Mouse (Mus musculus) limb, embryonic 12.5 days (tissue): ENCODE measurements at regions not wholly inside any gene's neighbourhood (a gene's known extent, or its start where the extent isn't known, plus 50 kb on each side); places are given as distances from the start of the nearest gene placed in this dataset.

Source experiments
- ATAC-seq: fragments of 200-750 bp; cut with Nextera tagmentation; 2 replicates; pipeline ENCODE4 v1.8.0; 2017; ENCODE audit warnings: low read depth, moderate TSS enrichment; ENCODE audit not compliant: insufficient number of reproducible peaks, insufficient read depth, low FRiP score, low TSS enrichment
- H3K27ac ChIP-seq: fragments of 300-500 bp; sonication (generic); 2 replicates; pipeline ENCODE4 v1.5.1; 2016; ENCODE audit warnings: mild to moderate bottlenecking, moderate library complexity
- H3K27me3 ChIP-seq: fragments of 300-500 bp; sonication (generic); 2 replicates; pipeline ENCODE4 v1.6.1; 2016; ENCODE audit warnings: mild to moderate bottlenecking, moderate library complexity
- H3K36me3 ChIP-seq: fragments of 300-500 bp; sonication (generic); 2 replicates; pipeline ENCODE4 v1.6.1; 2016; ENCODE audit warnings: mild to moderate bottlenecking, moderate library complexity
- H3K4me1 ChIP-seq: fragments of 300-500 bp; sonication (generic); replicated peaks from 2 replicates; pipeline ENCODE4 v1.6.1; 2016
- H3K4me2 ChIP-seq: fragments of 300-500 bp; sonication (generic); 2 replicates; pipeline ENCODE4 v1.6.1; 2016; ENCODE audit warnings: mild to moderate bottlenecking, moderate library complexity
- H3K4me3 ChIP-seq: fragments of 300-500 bp; sonication (generic); replicated peaks from 2 replicates; pipeline ENCODE4 v1.5.1; 2016; ENCODE audit warnings: mild to moderate bottlenecking
- H3K9ac ChIP-seq: fragments of 300-500 bp; sonication (generic); replicated peaks from 2 replicates; pipeline ENCODE4 v1.6.1; 2016; ENCODE audit warnings: mild to moderate bottlenecking, moderate library complexity
- H3K9me3 ChIP-seq: fragments of 300-500 bp; sonication (generic); 2 replicates; pipeline ENCODE4 v1.6.1; 2016; ENCODE audit warnings: mild to moderate bottlenecking, moderate library complexity
- whole genome bisulfite sequencing: fragments of 180-500 bp; shearing (Covaris S2); methylation state at CpG from one replicate; pipeline ENCODE4 v1.1.7; 2016; 5-methylcytosine and 5-hydroxymethylcytosine counted together
- microRNA counts: library from miRNA; unstranded; fragments of <30 nt; microRNA quantifications from one replicate; lab custom pipeline; 2017
- microRNA-seq: library from miRNA; unstranded; fragments of <30 nt; microRNA quantifications from one replicate; pipeline ENCODE4, GENCODE M21; 2017

- no peaks in the 10 kb centered on the region for H3K27me3 ChIP-seq
- no peak overlapping the region for H3K9ac ChIP-seq
- 0 out of 2 replicates have a peak, but pooled peaks cover 3% of the 10 kb centered on the region for H3K4me1 ChIP-seq
- no peak overlapping the region for H3K27ac ChIP-seq
- no peaks in the 10 kb centered on the region for H3K9me3 ChIP-seq
- no peaks in the 10 kb centered on the region for H3K36me3 ChIP-seq
- no peak overlapping the region for H3K4me3 ChIP-seq
- H3K4me2 ChIP-seq: no peak overlapping the region
- ATAC-seq: no peak
- WGBS: 89% methylated on average over 11 of the region's 11 CpGs
Observed at GRCm38 (mm10) chr1:23174022-23174421, 72.0 kb upstream of the 4933415F23Rik start.

GRCm38 (mm10) chr1:23173054-23173802 lies 71.2 kb upstream of the 4933415F23Rik start:
- Histone ChIP-seq H3K4me2 (no peak overlapping the region), H3K36me3 (no peaks in the 10 kb centered on the region), H3K9ac (no peak overlapping the region), H3K27ac (no peak overlapping the region), H3K4me1 (0 out of 2 replicates have a peak, but pooled peaks cover under 1% of the 10 kb centered on the region), H3K9me3 (no peaks in the 10 kb centered on the region), H3K4me3 (no peak overlapping the region), H3K27me3 (no peaks in the 10 kb centered on the region)
- ATAC-seq: no peak
- 61% methylated on average over 7 of the region's 7 CpGs for WGBS

- Histone ChIP-seq H3K9me3 (no peaks in the 10 kb centered on the region), H3K27me3 (no peaks in the 10 kb centered on the region), H3K4me3 (no peak overlapping the region), H3K27ac (no peak overlapping the region), H3K4me1 (no peaks in the 10 kb centered on the region), H3K36me3 (no peaks in the 10 kb centered on the region), H3K4me2 (no peak overlapping the region), H3K9ac (no peak overlapping the region)
- ATAC-seq: no peak
- 92% methylated on average over 2 of the region's 2 CpGs for WGBS
Observed at GRCm38 (mm10) chr1:23171336-23171735, 69.3 kb upstream of the 4933415F23Rik start.

- no peak overlapping the region for H3K27ac ChIP-seq
- H3K27me3 ChIP-seq: no peaks in the 10 kb centered on the region
- H3K9ac ChIP-seq: no peak overlapping the region
- no peaks in the 10 kb centered on the region for H3K36me3 ChIP-seq
- H3K4me1 ChIP-seq: no peaks in the 10 kb centered on the region
- ATAC-seq: no peak
- 78% methylated on average over 2 of the region's 2 CpGs for WGBS
- no peaks in the 10 kb centered on the region for H3K9me3 ChIP-seq
- no peak overlapping the region for H3K4me2 ChIP-seq
- no peak overlapping the region for H3K4me3 ChIP-seq
Observed at GRCm38 (mm10) chr1:23170711-23171110, 68.7 kb upstream of the 4933415F23Rik start.

DNA sequence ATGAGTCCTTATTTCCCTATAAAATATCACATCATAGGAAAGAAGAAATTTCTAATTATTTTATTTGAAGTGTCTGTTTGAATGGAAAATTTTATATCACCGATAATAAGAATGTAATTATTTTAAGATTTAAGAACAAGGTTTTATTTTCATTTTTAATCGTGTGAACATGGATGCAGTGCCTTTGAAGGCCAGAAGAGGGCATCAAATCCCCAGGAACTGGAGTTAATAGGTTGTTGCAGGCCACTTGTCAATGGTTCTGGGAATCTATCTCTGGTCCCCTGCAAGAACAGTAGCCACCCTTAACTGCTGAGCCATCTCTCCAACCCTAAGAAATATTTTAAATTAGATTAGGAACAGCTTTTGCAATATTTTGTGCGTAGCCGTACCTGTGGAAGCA lies 66.5 kb upstream of the 4933415F23Rik start:
- H3K27me3 ChIP-seq: no peaks in the 10 kb centered on the region
- no peak overlapping the region for H3K27ac ChIP-seq
- H3K9me3 ChIP-seq: no peaks in the 10 kb centered on the region
- ATAC-seq: no peak
- H3K4me2 ChIP-seq: no peak overlapping the region
- 87% methylated on average over 4 of the region's 4 CpGs for WGBS
- H3K4me3 ChIP-seq: no peak overlapping the region
- H3K36me3 ChIP-seq: no peaks in the 10 kb centered on the region
- no peak overlapping the region for H3K9ac ChIP-seq
- no peaks in the 10 kb centered on the region for H3K4me1 ChIP-seq

DNA sequence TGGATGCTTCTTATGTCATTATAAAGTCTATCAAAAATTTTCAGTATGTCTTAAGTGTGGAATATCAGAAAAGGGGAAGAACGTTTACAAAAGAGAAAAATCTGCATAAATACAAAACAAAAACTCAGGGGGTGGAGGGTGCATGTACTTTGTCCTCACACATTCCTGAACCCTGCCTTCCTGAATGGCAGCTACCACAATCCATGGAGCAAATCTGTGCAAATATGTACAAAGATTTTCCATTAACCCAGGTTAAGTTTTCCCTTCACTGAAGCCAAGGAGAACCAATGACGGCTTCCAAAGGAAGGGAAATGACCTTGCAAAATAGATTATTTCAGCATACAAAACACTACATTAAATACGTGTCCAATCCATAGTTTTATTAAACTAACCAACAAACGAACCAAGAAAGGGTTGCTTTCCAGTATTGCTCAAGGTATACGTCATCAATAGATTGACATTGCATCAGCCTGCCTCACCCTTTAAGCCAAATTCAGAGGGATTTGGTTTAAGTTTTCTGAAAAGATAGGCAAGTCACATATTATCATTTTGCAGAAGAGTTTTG lies 61.4 kb upstream of the 4933415F23Rik start:
- ATAC-seq: no peak
- H3K4me2 ChIP-seq: no peak overlapping the region
- H3K27me3 ChIP-seq: no peaks in the 10 kb centered on the region
- H3K4me1 ChIP-seq: no peaks in the 10 kb centered on the region
- no peaks in the 10 kb centered on the region for H3K9me3 ChIP-seq
- 87% methylated on average over 5 of the region's 5 CpGs for WGBS
- H3K9ac ChIP-seq: no peak overlapping the region
- H3K36me3 ChIP-seq: no peaks in the 10 kb centered on the region
- H3K27ac ChIP-seq: no peak overlapping the region
- H3K4me3 ChIP-seq: no peak overlapping the region

DNA sequence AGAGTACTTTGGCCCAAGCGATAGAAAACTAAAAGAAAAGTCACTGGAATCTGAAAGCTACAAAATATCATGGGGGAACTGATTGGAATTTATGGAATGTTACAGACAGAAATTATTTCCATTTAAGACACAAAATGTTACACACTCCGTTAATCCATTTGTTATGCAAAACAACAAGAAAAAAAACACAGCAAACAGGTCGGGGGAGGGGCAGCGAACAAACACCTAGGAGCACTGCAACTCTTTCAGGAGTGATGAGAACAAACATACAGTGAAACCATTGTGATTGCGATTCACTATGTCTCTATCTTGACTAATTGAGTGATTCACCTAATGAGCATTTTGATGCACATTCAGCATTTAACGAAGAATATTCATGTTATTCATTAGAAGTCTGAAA lies 60.7 kb upstream of the 4933415F23Rik start:
- Histone ChIP-seq H3K9me3 (no peaks in the 10 kb centered on the region), H3K9ac (no peak overlapping the region), H3K27ac (no peak overlapping the region), H3K27me3 (no peaks in the 10 kb centered on the region), H3K4me2 (no peak overlapping the region), H3K4me3 (no peak overlapping the region), H3K4me1 (no peaks in the 10 kb centered on the region), H3K36me3 (no peaks in the 10 kb centered on the region)
- ATAC-seq: no peak
- WGBS: 85% methylated on average over 6 of the region's 6 CpGs

MicroRNAs encoded in the stretch of these regions (microRNA counts, 519-probe panel; counts per million panel counts)
- microRNA mmu-miR-30a (lab: Ali Mortazavi, UCI) (4,525 counts per million, percentile 36 among the panel's probes with 10 or more counts), microRNA mmu-miR-30c (lab: Ali Mortazavi, UCI) (7,126 counts per million, percentile 84 among the panel's probes with 10 or more counts)

Small RNAs in the stretch of these regions (microRNA-seq; reads per million reads assigned to microRNA genes)
- gene Mir30a: 6,371 reads per million, percentile 91 among the genes with 10 or more reads in this experiment
- gene Mir30c-2: 17.9 reads per million, percentile 31 among the genes with 10 or more reads in this experiment
